Mouse (Mus musculus): ENCODE measurements around the gene Sntb2. TPM values are rescaled to one million over a fixed set of nuclear protein-coding genes. Genes with fewer than 3 reads are reported as not detected.
"Not testable (repeated sequence)": the region's sequence is repeated elsewhere in the genome, so short reads cannot be mapped to it uniquely, and the experiment has no call there.

Sntb2 gene
- polyA plus RNA-seq, 2 experiments = 13.9 to 20.7 TPM

DNA sequence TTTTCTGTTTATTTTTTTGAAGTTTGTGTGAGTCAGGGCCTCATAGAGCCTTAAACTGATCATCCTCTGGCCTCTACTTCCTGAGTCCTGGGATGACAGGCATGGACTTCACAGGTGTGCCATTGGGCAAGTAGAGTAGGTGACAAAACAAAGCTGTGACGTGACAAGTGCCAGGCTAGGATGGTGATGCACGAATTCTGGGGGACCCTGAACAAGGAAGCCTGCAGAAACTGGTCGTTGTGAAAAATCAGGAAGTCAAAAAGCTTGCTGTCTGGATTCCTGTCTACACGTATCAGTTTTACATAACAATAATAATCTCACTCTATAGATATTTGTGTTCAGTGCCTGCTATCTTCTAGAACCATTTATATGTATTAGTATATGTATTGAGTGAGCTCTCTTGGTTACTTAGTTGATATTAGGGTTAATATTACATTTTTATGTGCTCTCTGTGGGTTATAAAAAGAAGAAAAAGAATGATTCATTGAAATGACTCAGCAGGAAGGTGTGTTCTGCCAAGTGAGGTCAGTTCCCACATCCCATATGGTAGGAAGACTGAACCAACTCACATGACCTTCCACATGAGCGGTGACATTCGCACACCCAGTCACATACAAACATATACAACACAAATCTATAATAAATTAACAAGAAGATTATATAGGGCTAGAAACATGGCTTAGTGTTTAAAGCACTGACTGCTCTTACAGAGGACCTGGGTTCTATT lies 37.2 kb downstream of the Sntb2 start:
- H3K9ac ChIP-seq (ENCODE audit: low read depth, low read length, severe bottlenecking) = no peak overlapping the region

GRCm38 (mm10) chr8:106973526-106973925 lies 38.0 kb downstream of the Sntb2 start:
- 88% methylated on average over 2 of the region's 3 CpGs for WGBS
- not testable (repeated sequence) for ATAC-seq (ENCODE audit: low FRiP score, low read depth); H3K4me1 ChIP-seq (ENCODE audit: control insufficient read depth, insufficient read depth, low read length)

More for the DNA sequence above, 37.2 kb downstream of the Sntb2 start:
- ATAC-seq (ENCODE audit: low FRiP score, low read depth) (no peak), DNase-seq (ENCODE audit: low spot score) (no peak)
- no peak overlapping the region for H3K4me3 ChIP-seq (replicated peaks; ENCODE audit: low read length)
- H3K4me1 ChIP-seq (ENCODE audit: control insufficient read depth, insufficient read depth, low read length) = peaks cover 2% of the 10 kb centered on the region; the same call in 1 of the 2 replicates
- H3K36me3 ChIP-seq (ENCODE audit: control insufficient read depth, insufficient read depth, low read length) = no peaks in the 10 kb centered on the region
- H3K4me2 ChIP-seq (replicated peaks; ENCODE audit: low read depth, low read length, severe bottlenecking) = no peak overlapping the region
- TF ChIP-seq POLR2A (IDR thresholded peaks at IDR 0.05; ENCODE audit: borderline replicate concordance, extremely low read depth, insufficient read depth, insufficient read length) = no peak
- 79% methylated on average over 6 of the region's 6 CpGs for WGBS
- H3K27me3 ChIP-seq (ENCODE audit: control insufficient read depth, insufficient read depth, low read length) = no peaks in the 10 kb centered on the region
- H3K27ac ChIP-seq (replicated peaks; ENCODE audit: low read depth, low read length) = no peak overlapping the region
- no peaks in the 10 kb centered on the region for H3K9me3 ChIP-seq (ENCODE audit: control insufficient read depth, low read length)

DNA sequence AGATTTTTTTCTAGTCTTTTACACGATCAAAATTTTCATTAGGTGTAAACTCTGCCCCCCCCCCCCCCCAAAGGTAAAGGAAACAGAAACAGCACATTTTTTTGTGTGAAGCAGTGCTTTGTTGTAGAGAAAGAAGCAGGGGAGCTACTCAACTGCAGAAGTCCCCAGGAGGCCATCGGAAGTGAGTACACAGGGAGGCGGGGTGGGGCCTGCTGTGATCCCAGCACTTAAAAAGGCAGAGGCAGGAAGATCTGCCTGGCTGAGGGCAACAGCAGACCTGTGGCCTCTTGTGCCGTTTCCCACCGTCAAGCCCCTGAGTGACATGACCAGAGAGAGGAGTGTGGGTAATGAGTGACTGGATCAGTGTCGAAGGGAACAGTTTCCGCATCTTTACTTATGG lies 39.2 kb downstream of the Sntb2 start:
- 0 out of 2 replicates have a peak overlapping the region, but pooled peaks have one; percentile 33 for H3K27ac ChIP-seq (replicated peaks; ENCODE audit: low read depth, low read length)
- H3K4me2 ChIP-seq (replicated peaks; ENCODE audit: low read depth, low read length, severe bottlenecking) = no peak overlapping the region
- no peak overlapping the region for H3K4me3 ChIP-seq (replicated peaks; ENCODE audit: low read length)
- ATAC-seq (ENCODE audit: low FRiP score, low read depth) (no peak), DNase-seq (ENCODE audit: low spot score) (no peak)
- H3K9me3 ChIP-seq (ENCODE audit: control insufficient read depth, low read length) = no peaks in the 10 kb centered on the region
- WGBS = 73% methylated on average over 7 of the region's 7 CpGs
- no peak overlapping the region for H3K9ac ChIP-seq (ENCODE audit: low read depth, low read length, severe bottlenecking)
- no peaks in the 10 kb centered on the region for H3K27me3 ChIP-seq (ENCODE audit: control insufficient read depth, insufficient read depth, low read length)
- no peak for TF ChIP-seq POLR2A (IDR thresholded peaks at IDR 0.05; ENCODE audit: borderline replicate concordance, extremely low read depth, insufficient read depth, insufficient read length)
- H3K36me3 ChIP-seq (ENCODE audit: control insufficient read depth, insufficient read depth, low read length) = no peaks in the 10 kb centered on the region
- peaks cover 9% of the 10 kb centered on the region; the same call in 1 of the 2 replicates for H3K4me1 ChIP-seq (ENCODE audit: control insufficient read depth, insufficient read depth, low read length)

More at GRCm38 (mm10) chr8:106973526-106973925, 38.0 kb downstream of the Sntb2 start:
- H3K9ac ChIP-seq (ENCODE audit: low read depth, low read length, severe bottlenecking); H3K27ac ChIP-seq (replicated peaks; ENCODE audit: low read depth, low read length); H3K4me2 ChIP-seq (replicated peaks; ENCODE audit: low read depth, low read length, severe bottlenecking); H3K27me3 ChIP-seq (ENCODE audit: control insufficient read depth, insufficient read depth, low read length); H3K36me3 ChIP-seq (ENCODE audit: control insufficient read depth, insufficient read depth, low read length); H3K4me3 ChIP-seq (replicated peaks; ENCODE audit: low read length); H3K9me3 ChIP-seq (ENCODE audit: control insufficient read depth, low read length); DNase-seq (ENCODE audit: low spot score): not testable (repeated sequence)

DNA sequence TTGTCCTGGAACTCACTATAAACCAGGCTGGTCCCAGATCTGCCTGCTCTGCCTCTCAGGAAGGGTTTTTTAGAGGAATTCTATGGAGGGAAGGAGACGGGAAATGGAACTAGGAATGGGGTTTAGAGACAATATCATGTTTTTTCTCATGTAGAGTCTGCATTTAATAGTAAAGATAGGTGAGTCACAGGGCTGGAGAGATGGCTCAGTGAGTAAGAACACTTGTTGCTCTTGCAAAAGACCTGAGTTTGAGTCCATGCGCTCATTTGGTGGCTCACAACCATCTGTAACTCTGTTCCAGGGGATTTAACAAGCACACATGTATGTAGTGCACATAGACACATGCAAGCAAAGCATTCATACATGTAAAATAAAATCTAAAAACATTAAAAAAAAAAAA lies 40.2 kb downstream of the Sntb2 start:
- no peak for ATAC-seq (ENCODE audit: low FRiP score, low read depth)
- WGBS = 79% methylated on average over 2 of the region's 2 CpGs
- Histone ChIP-seq H3K27ac (replicated peaks; ENCODE audit: low read depth, low read length) (no peak overlapping the region), H3K9me3 (ENCODE audit: control insufficient read depth, low read length) (no peaks in the 10 kb centered on the region), H3K4me3 (replicated peaks; ENCODE audit: low read length) (no peak overlapping the region), H3K4me2 (replicated peaks; ENCODE audit: low read depth, low read length, severe bottlenecking) (no peak overlapping the region), H3K36me3 (ENCODE audit: control insufficient read depth, insufficient read depth, low read length) (no peaks in the 10 kb centered on the region), H3K9ac (ENCODE audit: low read depth, low read length, severe bottlenecking) (no peak overlapping the region), H3K4me1 (ENCODE audit: control insufficient read depth, insufficient read depth, low read length) (peaks cover 9% of the 10 kb centered on the region; the same call in 1 of the 2 replicates), H3K27me3 (ENCODE audit: control insufficient read depth, insufficient read depth, low read length) (no peaks in the 10 kb centered on the region)
- no peak for DNase-seq (ENCODE audit: low spot score)
- TF ChIP-seq POLR2A (IDR thresholded peaks at IDR 0.05; ENCODE audit: borderline replicate concordance, extremely low read depth, insufficient read depth, insufficient read length) = no peak

DNA sequence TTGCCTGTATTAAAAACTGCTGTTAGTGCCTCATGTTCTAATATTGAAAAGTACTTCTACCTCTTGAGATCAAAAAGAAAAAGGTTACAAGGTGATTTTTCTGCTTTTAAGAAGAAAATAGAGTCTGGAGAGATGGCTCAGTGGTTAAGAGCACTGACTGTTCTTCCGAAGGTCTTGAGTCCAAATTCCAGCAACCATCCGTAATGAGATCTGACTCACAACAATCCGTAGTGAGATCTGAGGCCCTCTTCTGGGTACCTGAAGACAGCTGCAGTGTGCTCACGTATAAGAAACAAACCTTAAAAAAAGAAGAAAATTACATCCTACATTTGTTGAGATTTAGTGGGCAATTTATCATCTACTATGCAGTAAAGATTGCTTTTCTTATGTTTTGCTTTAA lies 40.9 kb downstream of the Sntb2 start:
- H3K36me3 ChIP-seq (ENCODE audit: control insufficient read depth, insufficient read depth, low read length) = 0 out of 2 replicates have a peak, but pooled peaks cover 4% of the 10 kb centered on the region
- no peak overlapping the region for H3K4me2 ChIP-seq (replicated peaks; ENCODE audit: low read depth, low read length, severe bottlenecking)
- 71% methylated on average over 4 of the region's 4 CpGs for WGBS
- no peak overlapping the region for H3K9ac ChIP-seq (ENCODE audit: low read depth, low read length, severe bottlenecking)
- no peak overlapping the region for H3K4me3 ChIP-seq (replicated peaks; ENCODE audit: low read length)
- no peak for DNase-seq (ENCODE audit: low spot score)
- H3K4me1 ChIP-seq (ENCODE audit: control insufficient read depth, insufficient read depth, low read length) = peaks cover 9% of the 10 kb centered on the region; the same call in 1 of the 2 replicates
- H3K9me3 ChIP-seq (ENCODE audit: control insufficient read depth, low read length) = no peaks in the 10 kb centered on the region
- no peak overlapping the region for H3K27ac ChIP-seq (replicated peaks; ENCODE audit: low read depth, low read length)
- no peak for ATAC-seq (ENCODE audit: low FRiP score, low read depth)
- no peaks in the 10 kb centered on the region for H3K27me3 ChIP-seq (ENCODE audit: control insufficient read depth, insufficient read depth, low read length)
- no peak for TF ChIP-seq POLR2A (IDR thresholded peaks at IDR 0.05; ENCODE audit: borderline replicate concordance, extremely low read depth, insufficient read depth, insufficient read length)
